Mouse (Mus musculus) intestine, embryonic 14.5 days (tissue): ENCODE data around the gene Uox. TPM values are rescaled to one million over a fixed set of nuclear protein-coding genes. Genes with fewer than 3 reads are reported as not detected.

Experiments used
- ATAC-seq: fragments of 200-750 bp; cut with Nextera tagmentation; replicated peaks from 2 replicates; pipeline ENCODE4 v1.8.0; 2017; ENCODE audit warnings: low read depth, moderate number of reproducible peaks, moderate TSS enrichment, moderate library complexity; ENCODE audit not compliant: low FRiP score, low TSS enrichment
- DNase-seq: peaks from one replicate; pipeline ENCODE4 v3.0.0-alpha.2; 2018; ENCODE audit warnings: low spot score
- H3K27ac ChIP-seq: fragments of 300-500 bp; sonication (generic); 2 replicates; pipeline ENCODE4 v1.5.1; 2014; ENCODE audit warnings: low read depth, mild to moderate bottlenecking, control low read depth
- H3K27me3 ChIP-seq: fragments of 300-500 bp; sonication (generic); replicated peaks from 2 replicates; pipeline ENCODE4 v1.6.1; 2014; ENCODE audit warnings: low read length, control low read depth; ENCODE audit not compliant: control insufficient read depth, insufficient read depth
- H3K36me3 ChIP-seq: fragments of 300-500 bp; sonication (generic); 2 replicates; pipeline ENCODE4 v1.6.1; 2014; ENCODE audit warnings: low read length, control low read depth; ENCODE audit not compliant: control insufficient read depth, insufficient read depth
- H3K4me1 ChIP-seq: fragments of 300-500 bp; sonication (generic); replicated peaks from 2 replicates; pipeline ENCODE4 v1.6.1; 2014; ENCODE audit warnings: low read length, control low read depth, mixed read lengths; ENCODE audit not compliant: control insufficient read depth, insufficient read depth
- H3K4me2 ChIP-seq: fragments of 300-500 bp; sonication (generic); 2 replicates; pipeline ENCODE4 v1.6.1; 2014; ENCODE audit warnings: low read length
- H3K4me3 ChIP-seq: fragments of 300-500 bp; sonication (generic); 2 replicates; pipeline ENCODE4 v1.5.1; 2014; ENCODE audit warnings: low read depth, low read length, control low read depth, mixed read lengths
- H3K9ac ChIP-seq: fragments of 300-500 bp; sonication (generic); 2 replicates; pipeline ENCODE4 v1.6.1; 2014; ENCODE audit warnings: mild to moderate bottlenecking, low read length
- H3K9me3 ChIP-seq: fragments of 300-500 bp; sonication (generic); 2 replicates; pipeline ENCODE4 v1.6.1; 2016; ENCODE audit warnings: low read length, control low read depth; ENCODE audit not compliant: control insufficient read depth
- WGBS: fragments of 180-500 bp; shearing (Covaris S2); extraction: QIAGEN DNeasy Blood & Tissue Kit; methylation state at CpG from one replicate; pipeline ENCODE4 v1.1.7; 2014; 5-methylcytosine and 5-hydroxymethylcytosine counted together
- polyA plus RNA-seq: library from polyadenylated mRNA; unstranded; fragments of >200 nt; fragmentation: Nextera tagmentation; extraction: Ambion mirVana; gene quantifications from 2 replicates; pipeline ENCODE4 v1.2.1, GENCODE M21; 2014

Gene Uox
- polyA plus RNA-seq, 1 experiment from 2014 or later = not detected

GRCm38 (mm10) chr3:146675101-146675500, 104.9 kb downstream of the Uox start:
- Histone ChIP-seq H3K27ac (no peak overlapping the region), H3K9me3 (no peaks in the 10 kb centered on the region), H3K27me3 (no peaks in the 10 kb centered on the region), H3K36me3 (no peaks in the 10 kb centered on the region), H3K4me1 (no peaks in the 10 kb centered on the region), H3K4me3 (no peak overlapping the region), H3K9ac (no peak overlapping the region), H3K4me2 (no peak overlapping the region)
- ATAC-seq (no peak), DNase-seq (no peak)
- 80% methylated on average over 1 of the region's 1 CpGs for WGBS

GRCm38 (mm10) chr3:146676193-146676592, 106.0 kb downstream of the Uox start:
- ATAC-seq = no peak
- H3K4me2 ChIP-seq = no peak overlapping the region
- WGBS = 94% methylated on average over 4 of the region's 4 CpGs

GRCm38 (mm10) chr3:146679646-146680045, 109.4 kb downstream of the Uox start:
- 89% methylated on average over 16 of the region's 16 CpGs for WGBS
- Histone ChIP-seq H3K27me3 (no peaks in the 10 kb centered on the region), H3K4me1 (peaks cover 17% of the 10 kb centered on the region), H3K4me2 (no peak overlapping the region), H3K9ac (no peak overlapping the region), H3K27ac (no peak overlapping the region), H3K4me3 (no peak overlapping the region), H3K9me3 (no peaks in the 10 kb centered on the region), H3K36me3 (no peaks in the 10 kb centered on the region)
- peak; percentile 46 for DNase-seq
- ATAC-seq = no peak

More at GRCm38 (mm10) chr3:146676193-146676592, 106.0 kb downstream of the Uox start:
- H3K9ac ChIP-seq = no peak overlapping the region
- no peaks in the 10 kb centered on the region for H3K9me3 ChIP-seq
- peaks cover under 1% of the 10 kb centered on the region; the same call in 1 of the 2 replicates for H3K4me1 ChIP-seq
- H3K27me3 ChIP-seq = no peaks in the 10 kb centered on the region
- no peaks in the 10 kb centered on the region for H3K36me3 ChIP-seq
- no peak for DNase-seq
- H3K4me3 ChIP-seq = no peak overlapping the region
- no peak overlapping the region for H3K27ac ChIP-seq

- DNase-seq = no peak
- Histone ChIP-seq H3K36me3 (no peaks in the 10 kb centered on the region), H3K4me1 (peaks cover 19% of the 10 kb centered on the region), H3K9ac (no peak overlapping the region), H3K9me3 (no peaks in the 10 kb centered on the region), H3K4me3 (no peak overlapping the region), H3K4me2 (no peak overlapping the region), H3K27me3 (no peaks in the 10 kb centered on the region), H3K27ac (no peak overlapping the region)
- WGBS = 89% methylated on average over 13 of the region's 13 CpGs
- ATAC-seq = no peak
Measured at GRCm38 (mm10) chr3:146680625-146681024, 110.4 kb downstream of the Uox start.

- Histone ChIP-seq H3K9ac (no peak overlapping the region), H3K4me2 (peak overlapping the region; percentile 51), H3K27ac (no peak overlapping the region), H3K4me3 (no peak overlapping the region; the same call in 1 of the 2 replicates), H3K4me1 (peaks cover 19% of the 10 kb centered on the region), H3K27me3 (no peaks in the 10 kb centered on the region), H3K9me3 (no peaks in the 10 kb centered on the region), H3K36me3 (no peaks in the 10 kb centered on the region)
- ATAC-seq (no peak), DNase-seq (no peak)
- 61% methylated on average over 8 of the region's 8 CpGs for WGBS
Measured at GRCm38 (mm10) chr3:146681696-146682095, 111.5 kb downstream of the Uox start.

Other genes with a start within 250 kb of the Uox start
- gene Ssx2ip, start 165.8 kb upstream of the Uox start, polyA plus RNA-seq = 36.3 and 38.1 TPM in 2 replicates
- gene Ctbs, start 120.6 kb upstream of the Uox start, polyA plus RNA-seq = 12.1 and 12.8 TPM in 2 replicates
- gene Spata1, start 70.7 kb upstream of the Uox start, polyA plus RNA-seq = 3.7 and 4.4 TPM in 2 replicates
- gene Gng5, start 70.6 kb upstream of the Uox start, polyA plus RNA-seq = 1,003 and 1,057 TPM in 2 replicates
- gene Rpf1, start 49.0 kb upstream of the Uox start, polyA plus RNA-seq = 53.2 and 57.0 TPM in 2 replicates
- gene Dnase2b, start 45.2 kb downstream of the Uox start, polyA plus RNA-seq = not detected in 2 replicates
- gene 4930503B20Rik, start 80.9 kb downstream of the Uox start, polyA plus RNA-seq = not detected in 2 replicates
- 0.46 and 0.51 TPM in 2 replicates for gene Samd13, start 115.2 kb downstream of the Uox start, polyA plus RNA-seq
- 56.1 and 64.3 TPM in 2 replicates for gene Prkacb, start 242.6 kb downstream of the Uox start, polyA plus RNA-seq